Mouse (Mus musculus) thymus, postnatal 36 days (tissue): ENCODE data around the gene Slc4a3.

Source experiments
- DNase-seq, 2 experiments: peaks; one replicate each; pipeline ENCODE4 v3.0.0; 2022; ENCODE audit warnings: mixed read lengths in 2 of 2

Slc4a3 gene

DNA sequence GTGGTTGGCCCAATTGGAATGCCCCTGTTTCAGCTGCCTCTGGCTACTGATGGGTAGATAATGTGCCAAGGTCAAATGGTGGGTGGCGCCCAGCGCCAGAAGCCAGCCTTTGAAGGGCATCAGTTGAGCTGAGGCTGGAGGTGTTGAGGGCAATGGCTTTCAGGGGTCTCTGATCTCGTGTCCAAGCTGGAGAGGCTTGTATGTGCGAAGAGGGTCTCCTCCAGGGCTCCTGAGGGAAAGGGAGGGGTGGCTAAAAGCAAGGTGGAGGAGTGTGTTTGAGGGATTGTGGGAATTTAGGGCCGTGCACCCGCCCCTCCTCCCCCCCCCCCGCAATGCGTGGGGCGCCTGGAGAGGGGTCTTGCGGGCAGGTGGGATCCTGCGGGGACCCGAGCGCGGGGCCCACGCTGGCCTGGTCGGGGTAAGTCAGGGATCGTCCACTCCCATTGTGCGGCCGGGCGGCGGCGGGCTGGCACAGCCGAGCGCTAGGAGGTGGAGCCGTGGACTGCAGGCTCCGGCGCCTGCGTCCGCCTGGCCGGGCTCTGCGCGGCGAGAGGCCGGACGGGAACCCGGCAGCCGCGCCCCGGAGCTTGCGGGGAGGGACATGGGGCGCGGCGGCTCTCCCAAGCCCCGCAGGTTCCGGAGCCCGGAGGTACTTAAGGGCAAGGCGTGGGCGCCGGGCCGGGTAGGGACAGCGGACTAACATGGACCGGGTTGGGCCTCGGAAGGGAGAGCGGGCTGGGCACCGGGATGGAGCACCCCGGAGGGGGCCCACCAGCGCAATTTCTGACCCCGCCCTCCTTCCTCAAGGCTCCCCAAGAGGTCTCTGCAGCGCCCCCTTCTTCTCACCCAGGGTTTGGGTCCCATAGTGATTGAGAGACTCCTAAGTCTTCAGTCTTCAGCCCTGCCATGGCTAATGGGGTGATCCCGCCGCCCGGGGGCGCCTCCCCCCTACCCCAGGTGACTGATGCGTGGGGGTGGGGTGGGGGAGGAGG lies at the start of gene Slc4a3:
Slc4a3 (plus strand) TSS at position 302 of the 992 bp plus-strand sequence.
- DNase-seq = peak in 1 of 2 experiments; percentile 14

GRCm38 (mm10) chr1:75498897-75499296 lies 47.2 kb upstream of the Slc4a3 start:
- no peak for DNase-seq

- no peak for DNase-seq
These were observed 46.6 kb upstream of the Slc4a3 start for GRCm38 (mm10) chr1:75499441-75499840.

DNA sequence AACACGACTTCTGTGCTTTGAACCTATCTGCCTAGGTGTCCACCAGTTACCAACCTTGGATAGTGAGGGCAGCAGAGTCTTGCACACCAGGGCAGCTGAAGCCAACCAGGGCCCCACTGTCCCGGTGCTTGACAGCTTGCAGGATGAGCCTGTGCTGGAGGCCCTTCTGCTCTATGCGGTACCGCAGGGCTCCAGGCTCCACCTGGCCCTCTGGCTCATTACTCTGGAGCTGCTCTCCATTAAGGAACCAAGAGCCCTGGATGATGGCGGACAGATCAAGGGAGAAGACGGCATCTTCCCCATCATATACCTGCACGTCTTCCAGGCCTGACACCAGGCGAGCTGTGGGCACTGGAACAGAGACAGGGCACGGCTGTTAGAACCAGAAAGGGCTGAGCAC lies 44.2 kb upstream of the Slc4a3 start:
- no peak for DNase-seq

DNA sequence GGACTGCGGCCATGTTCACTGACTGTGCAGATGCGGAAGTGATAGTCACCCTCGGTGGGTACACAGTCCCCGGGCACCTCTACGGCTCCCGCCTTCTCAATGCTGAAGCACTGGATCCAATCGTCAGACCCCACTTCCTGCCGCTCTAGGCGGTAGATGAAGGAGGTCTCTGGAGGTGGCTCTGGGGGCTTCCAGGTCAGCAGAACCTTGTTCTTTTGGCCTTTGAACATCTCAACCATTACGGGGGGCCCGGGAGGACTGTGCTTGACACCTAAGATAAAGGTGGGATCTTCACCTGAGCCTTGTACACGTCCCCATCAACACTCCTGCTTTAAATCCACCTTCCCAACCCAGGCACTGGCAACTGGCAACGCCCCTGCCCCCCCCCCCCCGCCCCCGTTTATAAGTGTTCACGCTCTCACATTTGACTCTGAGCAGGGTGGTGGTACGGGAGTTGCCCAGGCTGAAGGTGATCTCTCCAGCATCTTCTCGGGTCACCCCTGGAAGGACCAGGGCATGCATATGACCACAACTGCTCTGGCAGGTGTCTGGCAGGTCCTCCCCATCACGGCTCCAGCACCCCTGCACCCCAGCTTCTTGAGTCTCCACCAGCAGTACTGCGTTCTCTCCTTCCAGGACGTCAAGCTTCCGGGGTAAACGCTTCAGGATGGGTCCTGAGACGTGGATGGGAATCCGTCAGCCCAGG lies 43.0 kb upstream of the Slc4a3 start:
- DNase-seq = no peak

GRCm38 (mm10) chr1:75503651-75503980 lies 42.5 kb upstream of the Slc4a3 start:
- no peak for DNase-seq

DNA sequence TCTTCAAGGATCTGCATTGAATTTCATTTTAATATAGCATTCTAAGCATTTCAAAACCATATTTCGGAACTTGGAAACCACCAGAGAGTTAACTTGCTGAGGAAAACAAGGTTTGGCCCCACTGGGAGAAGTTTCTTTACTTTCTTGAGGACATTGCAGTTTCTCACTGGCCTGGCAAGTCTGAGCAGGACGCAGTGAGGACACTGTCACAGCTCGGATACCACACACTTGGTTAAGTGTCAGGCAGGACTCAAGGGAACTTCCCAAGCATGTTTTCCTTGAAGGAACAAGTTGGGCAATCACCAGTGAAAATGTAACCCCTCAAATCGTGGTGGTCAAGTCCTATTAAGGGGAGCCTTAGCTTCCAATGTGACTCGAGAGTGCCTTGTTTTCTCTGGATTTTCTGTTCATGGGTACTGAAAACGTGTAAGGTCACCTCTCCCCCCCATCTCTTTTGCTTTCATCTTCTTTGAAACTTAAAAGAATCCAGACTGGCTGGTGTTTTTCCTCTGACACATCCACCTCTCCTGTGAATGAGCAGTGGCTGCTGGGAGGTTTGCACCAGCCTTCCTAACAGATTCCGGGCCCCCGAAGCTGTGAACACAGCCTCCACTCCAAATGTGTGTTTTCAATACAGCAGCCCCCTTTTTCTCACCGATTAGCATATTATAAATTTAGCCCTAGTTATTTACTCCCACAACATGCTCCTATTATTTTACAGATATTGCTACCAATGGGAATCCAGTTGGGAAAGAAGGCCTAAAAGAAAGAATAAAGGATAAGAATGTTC lies 41.6 kb upstream of the Slc4a3 start:
- DNase-seq = no peak

DNA sequence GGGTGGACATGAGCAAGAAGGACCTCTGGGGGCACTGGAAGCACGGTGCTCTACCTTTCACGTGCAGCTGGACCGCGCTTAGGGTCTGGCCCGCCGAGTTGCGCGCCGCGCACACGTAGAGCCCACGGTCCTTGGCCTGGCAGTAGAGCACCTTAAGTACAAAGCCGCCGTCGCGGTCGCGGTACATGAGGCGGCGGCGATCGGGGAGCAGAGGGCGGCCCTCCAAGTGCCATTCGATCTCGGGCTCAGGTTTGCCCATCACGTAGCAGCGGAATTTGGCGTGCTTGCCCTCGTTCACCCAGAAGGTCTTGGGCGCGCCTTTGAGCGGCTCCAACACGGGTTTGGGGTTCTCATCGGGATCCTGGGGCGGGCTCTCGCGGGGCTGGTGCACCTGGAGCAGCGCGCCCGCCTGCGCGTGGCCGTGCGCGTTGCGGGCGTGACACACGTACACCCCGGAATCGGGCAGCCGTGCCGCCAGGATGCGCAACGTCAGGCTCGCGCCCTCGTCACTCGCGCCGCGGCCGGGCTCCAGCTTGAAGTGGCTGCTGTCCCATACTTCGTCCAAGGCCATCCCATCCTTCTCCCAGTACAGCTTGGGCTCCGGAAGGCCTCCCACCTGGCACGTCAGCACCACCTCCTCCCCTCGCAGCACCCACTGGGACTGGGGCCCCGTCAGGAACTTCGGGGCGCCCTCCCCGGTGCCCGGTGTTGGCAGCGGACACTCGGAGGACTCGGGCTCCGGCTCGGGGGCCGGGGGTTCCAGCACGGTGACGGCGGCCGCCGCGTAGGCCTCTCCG lies 40.7 kb upstream of the Slc4a3 start:
- DNase-seq = peak; percentile 48 to 66

DNA sequence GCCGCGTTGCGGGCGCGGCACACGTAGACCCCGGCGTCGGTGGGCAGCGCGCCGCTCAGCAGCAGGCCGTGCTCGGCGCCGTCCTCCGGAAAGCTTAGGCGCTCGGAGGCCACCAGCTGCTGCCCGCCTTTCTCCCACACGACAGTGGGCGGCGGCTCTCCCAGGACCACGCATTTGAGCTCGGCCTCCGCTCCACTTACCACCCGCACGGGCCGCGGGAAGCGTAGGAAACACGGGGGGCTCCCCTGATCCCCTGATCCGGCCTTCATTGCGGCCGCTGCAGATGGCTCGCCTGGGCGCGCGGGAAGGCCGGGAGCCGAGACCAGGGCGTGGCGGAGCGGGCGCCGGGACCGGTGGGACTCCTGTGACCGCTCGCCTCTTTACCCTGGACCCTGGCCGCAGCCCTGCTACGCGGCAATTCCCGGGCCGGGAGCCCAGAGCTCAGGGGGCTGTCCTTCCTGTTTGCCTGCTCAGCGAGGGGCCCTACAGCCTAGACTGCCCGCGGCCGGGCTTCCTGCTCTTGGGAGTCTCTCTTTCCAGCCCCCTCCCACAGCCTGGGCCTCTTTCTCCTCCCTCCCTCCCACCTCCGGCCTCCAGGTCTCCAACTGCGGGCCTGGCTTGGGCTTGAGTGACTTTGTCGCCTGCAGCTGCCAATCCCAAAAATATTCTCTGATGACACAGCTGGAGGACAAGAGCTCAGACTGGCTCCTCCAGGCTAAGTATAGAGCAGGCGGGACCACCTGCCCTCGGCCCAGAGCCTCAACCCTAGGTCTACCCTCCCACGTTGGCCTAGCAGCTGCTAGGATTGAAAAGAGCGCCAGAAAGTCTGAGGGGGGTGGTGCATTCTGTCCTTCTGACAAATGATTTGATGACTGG lies 39.9 kb upstream of the Slc4a3 start, which contains the start of gene Obsl1:
Obsl1 (minus strand) TSS at position 497 of the 876 bp plus-strand sequence.
- peak; percentile 18 to 44 for DNase-seq

- DNase-seq = no peak
These were observed 39.1 kb upstream of the Slc4a3 start, which contains the start of gene Inha for GRCm38 (mm10) chr1:75507006-75507405. TSS of gene Inha (plus strand) at chr1:75507077.

DNA sequence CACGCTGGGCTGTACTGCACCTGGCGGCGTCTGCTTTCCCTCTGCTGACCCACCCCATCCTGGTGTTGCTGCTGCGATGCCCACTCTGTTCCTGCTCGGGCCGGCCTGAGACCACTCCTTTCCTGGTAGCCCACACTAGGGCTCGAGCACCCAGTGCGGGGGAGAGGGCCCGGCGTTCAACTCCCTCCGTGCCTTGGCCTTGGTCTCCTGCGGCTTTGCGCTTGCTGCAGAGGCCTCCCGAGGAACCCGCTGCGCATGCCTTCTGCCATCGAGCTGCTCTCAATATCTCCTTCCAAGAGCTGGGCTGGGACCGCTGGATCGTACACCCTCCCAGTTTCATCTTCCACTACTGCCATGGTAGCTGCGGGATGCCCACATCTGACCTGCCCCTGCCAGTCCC lies 36.5 kb upstream of the Slc4a3 start:
- no peak for DNase-seq

DNA sequence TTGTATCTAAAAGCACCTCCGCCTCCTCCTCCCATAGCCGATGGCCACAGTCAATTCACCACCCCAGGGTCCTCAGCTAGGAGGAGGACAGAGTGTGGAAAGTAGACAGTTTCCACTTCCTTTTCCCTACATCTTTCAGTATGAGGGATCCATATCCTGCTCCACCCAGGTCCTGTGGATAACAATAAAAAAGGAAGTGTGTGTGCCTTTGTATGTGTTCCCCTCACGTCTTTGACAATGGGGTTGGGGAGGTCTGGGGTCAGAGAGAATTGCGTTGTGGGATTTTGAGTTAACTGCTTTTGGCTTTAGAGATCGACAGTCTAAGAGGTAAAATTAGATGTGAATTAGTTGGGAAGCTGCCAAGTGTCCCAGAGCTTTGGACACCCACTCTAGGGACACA lies 35.9 kb upstream of the Slc4a3 start:
- no peak for DNase-seq

DNA sequence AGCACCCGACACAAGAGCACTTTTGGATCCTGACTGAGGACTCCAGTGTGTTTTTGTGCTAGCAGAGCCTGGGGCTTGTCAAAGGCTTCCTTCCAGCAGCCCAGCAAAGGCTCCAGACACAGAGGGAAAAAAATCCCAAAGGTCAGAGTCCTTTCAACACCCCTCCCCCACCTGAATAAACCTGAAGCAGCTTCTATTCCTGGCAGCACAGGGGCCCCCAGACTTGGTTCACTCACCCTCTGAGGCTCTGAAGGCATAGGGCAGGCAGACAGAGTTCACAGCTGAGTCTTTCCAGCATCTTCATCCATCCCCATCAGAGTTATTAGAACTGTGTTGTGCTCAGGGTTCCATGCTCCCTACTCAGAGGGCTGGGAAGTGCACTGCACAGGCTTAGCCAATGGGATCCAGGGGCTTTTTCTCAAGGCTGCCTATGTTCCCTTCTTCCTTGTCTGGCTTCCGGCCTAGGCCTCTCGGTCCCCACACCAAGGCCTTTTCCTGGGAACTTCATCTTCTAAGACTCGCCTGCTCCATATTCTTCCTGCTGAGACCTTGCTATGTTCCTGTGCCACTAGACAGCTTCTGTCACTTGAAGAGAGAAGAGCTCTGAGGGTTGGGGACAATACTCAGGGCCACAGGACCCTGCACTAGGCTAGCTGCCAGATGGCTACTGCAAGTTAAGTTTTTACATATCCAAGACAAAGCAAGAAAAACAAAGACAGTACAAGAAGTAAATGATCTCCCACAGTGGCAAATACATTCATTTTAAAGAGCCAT lies 34.4 kb upstream of the Slc4a3 start:
- DNase-seq = no peak

GRCm38 (mm10) chr1:75512550-75512949 lies 33.5 kb upstream of the Slc4a3 start:
- no peak for DNase-seq

- no peak for DNase-seq
These were observed 29.2 kb upstream of the Slc4a3 start for GRCm38 (mm10) chr1:75516703-75517380.

DNA sequence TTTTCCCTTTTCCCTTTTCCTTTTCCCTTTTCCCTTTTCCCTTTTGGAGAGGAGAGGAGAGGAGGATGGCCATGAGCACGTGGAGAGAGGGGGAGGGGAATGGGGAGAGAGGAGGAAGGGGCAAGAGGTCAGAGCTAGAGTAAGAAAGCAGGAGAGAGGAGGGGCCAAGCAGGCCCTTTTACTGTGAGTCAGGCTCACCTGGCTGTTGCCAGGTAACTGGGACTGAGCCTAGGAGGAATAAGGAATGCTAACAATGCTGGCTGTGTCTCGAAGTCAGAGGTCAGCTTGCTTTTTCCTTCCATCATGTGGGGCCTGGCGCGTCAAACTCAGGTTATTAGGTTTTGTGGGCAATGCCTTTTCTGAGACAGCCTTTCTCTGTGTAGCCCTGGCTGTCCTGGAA lies 28.1 kb upstream of the Slc4a3 start:
- no peak for DNase-seq

- DNase-seq = no peak
These were observed 27.6 kb upstream of the Slc4a3 start for GRCm38 (mm10) chr1:75518427-75518826.

- DNase-seq = no peak
These were observed 26.5 kb upstream of the Slc4a3 start for GRCm38 (mm10) chr1:75519576-75519975.

GRCm38 (mm10) chr1:75521321-75522031 lies 24.6 kb upstream of the Slc4a3 start, which contains the start of gene Stk11ip:
TSS of gene Stk11ip (plus strand) at chr1:75521529.
- DNase-seq = peak; percentile 89 to 90
